Mouse (Mus musculus) thymus, adult 2 months (tissue): Measurements from ENCODE around the gene Tmie.

Source experiments
- CTCF ChIP-seq: fragments of 200-500 bp; IDR thresholded peaks from 2 replicates; pipeline ENCODE4 v1.5.1; 2012; ENCODE audit warnings: mild to moderate bottlenecking, control low read depth, low read length, moderate library complexity, borderline replicate concordance; ENCODE audit not compliant: control insufficient read depth, poor library complexity, insufficient read depth; ENCODE audit errors: extremely low read depth
- POLR2A ChIP-seq: fragments of 200-500 bp; IDR thresholded peaks from 2 replicates; pipeline ENCODE4 v1.6.1; 2012; ENCODE audit warnings: mild to moderate bottlenecking, low read length, control low read depth, moderate library complexity; ENCODE audit not compliant: control insufficient read depth, poor library complexity, insufficient read depth; ENCODE audit errors: extremely low read depth

GRCm38 (mm10) chr9:110922759-110923158 lies 42.8 kb upstream of the Tmie start:
- TF ChIP-seq CTCF (peak; percentile 70; the same call in 1 of the 2 replicates), POLR2A (no peak)
